8 mouse cellular contexts compared by ENCODE assay signal in genomic region chr4:83486117-83486901, GRCm38 (mm10). TPM values are rescaled to one million over a fixed set of nuclear protein-coding genes. Genes with fewer than 3 reads are reported as not detected.
DNase-seq lines count a peak whose midpoint lies in the region; ATAC-seq lines count a peak whose summit lies in the region.

Psip1 (minus strand) TSS chr4:83486459.

- no peaks in the 10 kb centered on the region for H3K27me3 ChIP-seq in heart, embryonic 13.5 days (replicated peaks)
- no peaks in the 10 kb centered on the region for H3K27me3 ChIP-seq in liver, embryonic 12.5 days (replicated peaks)
- H3K27me3 ChIP-seq in stomach, embryonic 15.5 days (replicated peaks) = no peaks in the 10 kb centered on the region

- ATAC-seq in erythroid progenitor cell, adult 5-6 weeks (replicated peaks; ENCODE audit: low FRiP score, poor library complexity, severe bottlenecking) = peak; percentile 84
- peak; percentile 81 for ATAC-seq in heart, embryonic 13.5 days (ENCODE audit: extremely low read depth, insufficient number of reproducible peaks, low FRiP score, low TSS enrichment)
- ATAC-seq in liver, embryonic 12.5 days = peak; percentile 86
- peak; percentile 90 for ATAC-seq in stomach, embryonic 15.5 days (ENCODE audit: insufficient read depth, low FRiP score, low read depth)

- H3K4me3 ChIP-seq in heart, embryonic 13.5 days = peak within 1 kb of the TSS; percentile 95
- peak within 1 kb of the TSS; percentile 93 for H3K4me3 ChIP-seq in liver, embryonic 12.5 days
- peak within 1 kb of the TSS; percentile 95 for H3K4me3 ChIP-seq in stomach, embryonic 15.5 days (replicated peaks)

- peak; percentile 94 for DNase-seq in CD4-positive helper T cell, adult 2 months (ENCODE audit: low read depth, low spot score)
- peak; percentile 76 for DNase-seq in brain, embryonic 18.5 days (ENCODE audit: low read depth, low spot score)
- DNase-seq in kidney, postnatal 10 days = peak; percentile 92
- peak; percentile 85 to 88 for DNase-seq in natural killer cell, adult 2 months (ENCODE audit: low spot score in 2 of 2)

- H3K27ac ChIP-seq in heart, embryonic 13.5 days (replicated peaks) = peak within 1 kb of the TSS; percentile 97
- H3K27ac ChIP-seq in liver, embryonic 12.5 days = peak within 1 kb of the TSS; percentile 98
- peak within 1 kb of the TSS; percentile 97 for H3K27ac ChIP-seq in stomach, embryonic 15.5 days

- peak within 1 kb of the TSS; percentile 96 for H3K9ac ChIP-seq in heart, embryonic 13.5 days
- H3K9ac ChIP-seq in liver, embryonic 12.5 days = peak within 1 kb of the TSS; percentile 95
- H3K9ac ChIP-seq in stomach, embryonic 15.5 days = peak within 1 kb of the TSS; percentile 65

- H3K4me1 ChIP-seq in heart, embryonic 13.5 days = peaks cover 21% of the 10 kb centered on the region
- peaks cover 27% of the 10 kb centered on the region for H3K4me1 ChIP-seq in liver, embryonic 12.5 days
- H3K4me1 ChIP-seq in stomach, embryonic 15.5 days = no peaks in the 10 kb centered on the region

- H3K9me3 ChIP-seq in heart, embryonic 13.5 days = no peaks in the 10 kb centered on the region
- no peaks in the 10 kb centered on the region for H3K9me3 ChIP-seq in liver, embryonic 12.5 days (replicated peaks)
- H3K9me3 ChIP-seq in stomach, embryonic 15.5 days = no peaks in the 10 kb centered on the region

- peaks cover 30% of the 10 kb centered on the region for H3K36me3 ChIP-seq in heart, embryonic 13.5 days
- H3K36me3 ChIP-seq in liver, embryonic 12.5 days = peaks cover 32% of the 10 kb centered on the region
- H3K36me3 ChIP-seq in stomach, embryonic 15.5 days = peaks cover 11% of the 10 kb centered on the region; the same call in 1 of the 2 replicates

- whole genome bisulfite sequencing in heart, embryonic 13.5 days = under 1% methylated on average over 75 of the region's 86 CpGs
- under 1% methylated on average over 47 of the region's 86 CpGs for WGBS in liver, embryonic 12.5 days (ENCODE audit: insufficient replicate concordance)
- under 1% methylated on average over 63 of the region's 86 CpGs for whole genome bisulfite sequencing in stomach, embryonic 15.5 days

- peak within 1 kb of the TSS; percentile 77 for H3K4me2 ChIP-seq in heart, embryonic 13.5 days
- H3K4me2 ChIP-seq in liver, embryonic 12.5 days = peak within 1 kb of the TSS; percentile 78
- peak within 1 kb of the TSS; percentile 82 for H3K4me2 ChIP-seq in stomach, embryonic 15.5 days

RNA-seq across cellular contexts. Expression of gene Psip1, which starts in this region (rescaled TPM):
- 223 and 246 TPM in 2 replicates for total RNA-seq in erythroid progenitor cell, adult 5-6 weeks (2015; ENCODE audit: low replicate concordance)
- total RNA-seq in erythroid progenitor cell, adult 5-6 weeks (2017; ENCODE audit: low replicate concordance) = 217 and 225 TPM in 2 replicates
- polyA plus RNA-seq in heart, embryonic 13.5 days (2015; fragmentation: Nextera tagmentation; extraction: Ambion mirVana) = 76.7 and 77.5 TPM in 2 replicates
- polyA plus RNA-seq in liver, embryonic 12.5 days (2016; fragmentation: Nextera tagmentation; extraction: Ambion mirVana) = 92.0 and 100.0 TPM in 2 replicates
- polyA plus RNA-seq in stomach, embryonic 15.5 days (2015; fragmentation: Nextera tagmentation; extraction: Ambion mirVana) = 98.1 and 104 TPM in 2 replicates

Comparison
In these comparisons a context has a peak if more than half of its experiments do, and no peak if none do; other contexts are left out.
1. Peak in every context shown above with its lines: DNase-seq, ATAC-seq, H3K4me3 ChIP-seq and H3K27ac ChIP-seq.